Mouse (Mus musculus) colon, adult 2 months (tissue): ENCODE data around the gene Clec10a. TPM values are rescaled to one million over a fixed set of nuclear protein-coding genes. Genes with fewer than 3 reads are reported as not detected.

Experiments used
- polyA plus RNA-seq: library from polyadenylated mRNA; depleted of rRNA; stranded (reverse); fragments of >200 nt; gene quantifications from 2 replicates; pipeline ENCODE4 v1.2.3, GENCODE M21; 2012; rRNA removed

Clec10a gene
- polyA plus RNA-seq = 1.3 and 3.6 TPM in 2 replicates

GRCm38 (mm10) chr11:70155897-70156296 lies at the start of gene Clec10a:
TSS of gene Clec10a (plus strand) at chr11:70156197.

GRCm38 (mm10) chr11:70129926-70130379 lies 26.0 kb upstream of the Clec10a start, which contains the start of gene Mgl2:
TSS of gene Mgl2 (plus strand) at chr11:70130329.

GRCm38 (mm10) chr11:70212423-70212822 lies 56.4 kb downstream of the Clec10a start, which contains the start of gene Slc16a11:
TSS of gene Slc16a11 (plus strand) at chr11:70212752.

Other genes starting within 250 kb of the Clec10a start
- gene Gps2, start 242.3 kb upstream of the Clec10a start, polyA plus RNA-seq = 75.4 and 99.4 TPM in 2 replicates
- 270 and 293 TPM in 2 replicates for gene Eif5a, start 234.2 kb upstream of the Clec10a start, polyA plus RNA-seq
- 121 and 125 TPM in 2 replicates for gene Ybx2, start 220.4 kb upstream of the Clec10a start, polyA plus RNA-seq
- 33.6 and 50.8 TPM in 2 replicates for gene Slc2a4, start 208.0 kb upstream of the Clec10a start, polyA plus RNA-seq
- gene Cldn7, start 191.4 kb upstream of the Clec10a start, polyA plus RNA-seq = 779 and 796 TPM in 2 replicates
- 100 and 117 TPM in 2 replicates for gene Ctdnep1, start 175.0 kb upstream of the Clec10a start, polyA plus RNA-seq
- gene Elp5, start 173.7 kb upstream of the Clec10a start, polyA plus RNA-seq = 38.7 and 48.9 TPM in 2 replicates
- 207 and 284 TPM in 2 replicates for gene Gabarap, start 165.1 kb upstream of the Clec10a start, polyA plus RNA-seq
- 12.3 and 13.5 TPM in 2 replicates for gene Phf23, start 160.4 kb upstream of the Clec10a start, polyA plus RNA-seq
- 12.1 TPM in 2 replicates for gene Dvl2, start 155.6 kb upstream of the Clec10a start, polyA plus RNA-seq
- gene Acadvl, start 140.8 kb upstream of the Clec10a start, polyA plus RNA-seq = 106 and 112 TPM in 2 replicates
- gene Dlg4, start 139.3 kb upstream of the Clec10a start, polyA plus RNA-seq = 12.2 and 16.0 TPM in 2 replicates
- 0.22 and 0.60 TPM in 2 replicates for gene Asgr1, start 102.1 kb upstream of the Clec10a start, polyA plus RNA-seq
- 0.52 TPM in 2 replicates for gene Asgr2, start 63.6 kb upstream of the Clec10a start, polyA plus RNA-seq
- 2.6 and 4.0 TPM in 2 replicates for gene Mgl2, start 25.9 kb upstream of the Clec10a start, polyA plus RNA-seq
- 19.0 and 22.8 TPM in 2 replicates for gene Slc16a11, start 56.6 kb downstream of the Clec10a start, polyA plus RNA-seq
- 7.2 and 11.0 TPM in 2 replicates for gene Slc16a13, start 64.9 kb downstream of the Clec10a start, polyA plus RNA-seq
- gene Bcl6b, start 73.6 kb downstream of the Clec10a start, polyA plus RNA-seq = 2.0 and 2.7 TPM in 2 replicates
- 45.7 and 58.9 TPM in 2 replicates for gene 0610010K14Rik, start 81.7 kb downstream of the Clec10a start, polyA plus RNA-seq
- gene Gm21988, start 83.6 kb downstream of the Clec10a start, polyA plus RNA-seq = 5.9 and 6.5 TPM in 2 replicates
- gene Rnasek, start 83.6 kb downstream of the Clec10a start, polyA plus RNA-seq = 146 and 189 TPM in 2 replicates
- 1.2 and 1.7 TPM in 2 replicates for gene Alox12, start 99.2 kb downstream of the Clec10a start, polyA plus RNA-seq
- 0.09 and 0.10 TPM in 2 replicates for gene Alox12e, start 166.4 kb downstream of the Clec10a start, polyA plus RNA-seq
- 2.3 and 3.8 TPM in 2 replicates for gene Alox15, start 195.8 kb downstream of the Clec10a start, polyA plus RNA-seq